Comparison of ENCODE assay signal across 9 mouse cellular contexts in the genomic region with DNA sequence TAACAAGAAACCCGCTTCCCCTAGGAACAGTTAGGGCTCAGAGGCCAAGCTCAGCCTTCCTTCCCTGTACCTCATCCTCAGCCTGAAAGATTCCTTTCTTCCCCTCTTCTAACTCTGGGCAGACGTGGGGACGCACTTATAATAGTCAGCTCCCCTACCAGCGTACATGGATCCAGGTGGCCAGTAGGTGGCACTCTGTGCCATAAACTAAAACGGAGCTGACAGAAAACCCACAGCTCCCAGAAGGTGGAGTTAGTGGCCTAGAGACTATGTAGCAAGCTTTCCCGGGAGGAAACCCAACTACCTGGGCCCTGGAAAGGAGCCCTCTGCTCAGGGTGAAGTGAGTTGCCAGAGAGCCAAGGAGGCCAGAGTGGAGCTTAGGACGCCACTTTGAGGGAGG. TPM values are rescaled to one million over a fixed set of nuclear protein-coding genes. Genes with fewer than 3 reads are reported as not detected.
A peak's percentile ranks its signal among the peaks of the same experiment; 100 is the strongest.
DNase-seq lines count a peak whose midpoint lies in the region; ATAC-seq and TF ChIP-seq lines count a peak whose summit lies in the region.
"Had no signal": no experiment of that assay in that cellular context is flagged by ENCODE, and none has a peak within 500 bp of the region (broad histone marks: within the 10 kb centered on the region; RNA-seq: fewer than 3 reads in every experiment).

No protein-coding gene starts in this region.

- no peaks in the 10 kb centered on the region for H3K9me3 ChIP-seq in E14TG2a.4 (ENCODE audit: low read length)
- no peaks in the 10 kb centered on the region for H3K9me3 ChIP-seq in lung, postnatal 0 days (ENCODE audit: low read length)
- H3K9me3 ChIP-seq: hindbrain, embryonic 15.5 days had no signal

- peak overlapping the region; percentile 84 for H3K4me3 ChIP-seq in E14TG2a.4 (replicated peaks; ENCODE audit: low read length)
- H3K4me3 ChIP-seq in lung, postnatal 0 days (ENCODE audit: low read depth, low read length) = no peak overlapping the region
- H3K4me3 ChIP-seq: hindbrain, embryonic 15.5 days had no signal

- intact Hi-C loops in gastrocnemius, postnatal 36 days (cut with DNase I) = loop anchor here (1.0 to 5.0 kb wide), 3 partner anchors 58 to 235 kb away; no protein-coding TSS in a partner anchor

- H3K4me1 ChIP-seq in E14TG2a.4 (replicated peaks; ENCODE audit: low read depth, low read length) = peaks cover 45% of the 10 kb centered on the region
- H3K4me1 ChIP-seq in lung, postnatal 0 days (ENCODE audit: insufficient read depth, low read depth, low read length) = no peaks in the 10 kb centered on the region

- peak; percentile 80 for TF ChIP-seq CTCF in E14TG2a.4 (conservative IDR thresholded peaks at IDR 0.05; ENCODE audit: low read length)
- peak; percentile 94 for TF ChIP-seq CTCF in lung, postnatal 0 days (IDR thresholded peaks at IDR 0.05)

- H3K36me3 ChIP-seq in E14TG2a.4 (ENCODE audit: insufficient read depth, low read length) = peaks cover 38% of the 10 kb centered on the region
- no peaks in the 10 kb centered on the region for H3K36me3 ChIP-seq in lung, postnatal 0 days (ENCODE audit: insufficient read depth, low read length)
- H3K36me3 ChIP-seq: hindbrain, embryonic 15.5 days had no signal

- H3K27ac ChIP-seq in lung, postnatal 0 days (ENCODE audit: low read length) = no peak overlapping the region
- H3K27ac ChIP-seq: hindbrain, embryonic 15.5 days had no signal

- peak; percentile 68 for ATAC-seq in lung, postnatal 0 days

- H3K4me2 ChIP-seq in lung, postnatal 0 days (replicated peaks; ENCODE audit: low read depth, low read length) = no peak overlapping the region
- H3K4me2 ChIP-seq: hindbrain, embryonic 15.5 days had no signal

- H3K27me3 ChIP-seq in E14TG2a.4 (ENCODE audit: insufficient read depth, low read length) = no peaks in the 10 kb centered on the region
- H3K27me3 ChIP-seq in lung, postnatal 0 days (replicated peaks; ENCODE audit: insufficient read depth, low read length) = no peaks in the 10 kb centered on the region
- H3K27me3 ChIP-seq: hindbrain, embryonic 15.5 days had no signal

- peak; percentile 85 for DNase-seq in adrenal gland, adult 2 months
- peak; percentile 81 for DNase-seq in embryo, embryonic 10 days (ENCODE audit: low spot score)
- DNase-seq in gastrocnemius, postnatal 36 days = peak; percentile 62 to 68
- peak; percentile 46 for DNase-seq in large intestine, adult 2 months (ENCODE audit: low read depth, low spot score)
- peak; percentile 86 for DNase-seq in lung, postnatal 0 days (ENCODE audit: low spot score)
- peak; percentile 77 for DNase-seq in right cerebral cortex, postnatal 14 days
- DNase-seq in urinary bladder, postnatal 25 days (ENCODE audit: low spot score) = peak; percentile 39

- 21% methylated on average over 7 of the region's 7 CpGs for WGBS in large intestine, adult 2 months
- WGBS in lung, postnatal 0 days = 19% methylated on average over 7 of the region's 7 CpGs

- TF ChIP-seq EP300 in lung, postnatal 0 days (IDR thresholded peaks at IDR 0.05) = no peak

- H3K9ac ChIP-seq in lung, postnatal 0 days (replicated peaks; ENCODE audit: low read depth) = no peak overlapping the region
- H3K9ac ChIP-seq: hindbrain, embryonic 15.5 days had no signal

RNA-seq across cellular contexts. Expression of a gene that starts 18.3 kb away (rescaled TPM):
- 10 to 100 TPM; 17.3 to 37.2 TPM for total RNA-seq in adrenal gland, adult 2 months (2021)
- polyA plus RNA-seq in adrenal gland, adult 2 months (2012; rRNA removed) = 65.3 and 74.3 TPM in 2 replicates
- 1 to 10 TPM; 3.4 to 3.7 TPM for total RNA-seq in gastrocnemius, postnatal 36 days (2021)
- 7.3 and 8.6 TPM in 2 replicates for polyA plus RNA-seq in large intestine, adult 2 months (2012; rRNA removed)
- 32.7 and 37.9 TPM in 2 replicates for polyA plus RNA-seq in lung, postnatal 0 days (2015; fragmentation: Nextera tagmentation; extraction: Ambion mirVana)

RNA-seq across cellular contexts. Expression of a gene that starts 32.2 kb away (rescaled TPM):
- 10 to 100 TPM; 14.8 to 21.7 TPM for total RNA-seq in adrenal gland, adult 2 months (2021)
- polyA plus RNA-seq in adrenal gland, adult 2 months (2012; rRNA removed) = 7.7 and 9.4 TPM in 2 replicates
- total RNA-seq in gastrocnemius, postnatal 36 days (2021) = 10 to 100 TPM; 23.3 to 28.2 TPM
- polyA plus RNA-seq in large intestine, adult 2 months (2012; rRNA removed) = 2.5 and 3.5 TPM in 2 replicates
- polyA plus RNA-seq in lung, postnatal 0 days (2015; fragmentation: Nextera tagmentation; extraction: Ambion mirVana) = 0.76 and 1.1 TPM in 2 replicates
